Mouse (Mus musculus) fibroblast of lung, adult 2 months (primary cell): ENCODE results near the gene Dnlz.

Experiments used
- DNase-seq: peaks from one replicate; pipeline ENCODE4 v3.0.0-alpha.2; 2011; ENCODE audit warnings: low read depth

Gene Dnlz

DNA sequence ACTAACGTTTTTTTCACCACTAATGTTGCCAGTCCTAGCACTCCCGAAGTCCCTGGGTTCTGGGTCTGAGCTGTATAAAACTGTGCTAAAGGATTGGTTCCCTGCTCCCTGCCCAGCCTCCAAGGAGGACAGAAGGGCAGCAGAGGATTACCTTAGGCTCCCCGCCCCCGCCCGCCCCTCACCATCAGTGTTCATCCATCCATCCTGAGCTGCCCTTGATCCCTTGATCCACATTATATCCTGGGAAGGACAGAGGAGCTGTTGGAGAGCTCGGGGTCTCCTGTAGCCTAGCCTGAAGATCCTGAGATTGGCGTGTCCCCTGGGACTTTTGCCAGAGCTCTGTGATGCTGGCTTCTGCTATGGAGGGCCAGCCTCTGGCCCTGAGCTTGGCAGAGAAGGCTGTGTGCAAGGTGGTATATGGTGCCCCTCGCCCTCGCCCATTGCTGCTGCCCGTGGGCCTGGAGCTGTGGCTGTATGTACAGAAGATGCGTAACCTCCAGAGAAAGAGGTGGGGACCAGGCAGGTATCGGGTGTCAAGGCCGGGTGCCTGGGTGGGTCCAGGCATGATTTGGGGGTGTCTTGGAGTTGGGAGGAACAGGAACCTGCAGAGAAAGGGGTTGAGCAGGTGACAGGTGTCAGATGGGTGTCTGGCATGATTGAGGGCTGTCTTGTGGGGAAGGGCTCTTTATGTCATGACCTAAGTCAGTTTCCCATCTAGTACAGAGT lies 32.2 kb downstream of the Dnlz start:
- no peak for DNase-seq

DNA sequence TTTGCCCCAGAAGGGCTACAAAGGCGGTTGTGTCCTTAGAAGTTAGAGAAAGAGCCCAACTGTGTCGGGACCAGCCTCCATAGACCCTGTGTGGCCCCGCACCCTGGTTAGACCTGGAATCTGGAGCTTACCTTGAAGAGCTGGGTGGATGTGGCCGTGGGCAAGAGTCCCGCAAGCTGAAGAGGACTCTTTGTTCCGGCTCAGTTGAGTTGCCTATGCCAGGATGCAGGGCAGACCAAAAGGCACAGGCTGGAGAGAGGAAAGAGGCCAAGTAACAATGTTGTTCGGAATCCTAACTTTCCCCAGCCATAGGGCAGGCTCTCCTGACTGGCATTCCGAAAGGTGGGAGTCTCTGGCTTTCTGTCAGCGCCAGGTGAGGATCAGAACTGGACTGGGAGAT lies 32.8 kb downstream of the Dnlz start:
- no peak for DNase-seq

DNA sequence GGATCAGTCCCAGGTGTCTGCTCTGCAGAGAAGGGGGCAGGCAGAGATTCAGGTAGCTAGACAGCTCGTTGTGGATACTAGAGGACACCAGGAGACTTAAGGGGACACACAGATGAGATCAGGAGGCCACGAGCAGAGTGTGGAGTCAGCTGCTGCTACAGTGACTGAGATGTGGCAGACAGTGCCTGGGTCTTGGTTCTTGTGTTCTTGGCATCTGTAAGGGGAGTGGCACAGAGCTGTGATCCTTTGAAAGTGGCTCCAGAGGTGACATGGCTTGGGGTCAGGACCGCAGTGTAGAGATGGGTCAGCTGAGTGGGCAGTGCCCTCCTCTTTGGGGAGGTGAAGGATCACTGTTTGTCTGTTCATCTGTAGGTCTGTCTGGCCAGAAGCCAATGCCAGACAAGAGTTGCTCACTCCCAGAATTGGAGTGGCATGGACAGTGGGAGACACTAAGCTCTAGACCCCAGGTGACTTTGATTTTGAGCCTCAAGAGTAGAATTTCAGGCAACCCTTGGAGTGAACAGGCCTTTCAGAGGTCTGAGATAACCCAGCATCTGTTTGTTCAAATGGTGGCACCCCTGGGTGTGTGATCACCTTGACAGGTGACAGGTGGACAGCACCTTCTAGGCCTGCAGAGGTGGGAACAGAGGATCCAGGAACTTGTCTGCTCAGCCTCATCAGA lies 33.8 kb downstream of the Dnlz start:
- DNase-seq: no peak

DNA sequence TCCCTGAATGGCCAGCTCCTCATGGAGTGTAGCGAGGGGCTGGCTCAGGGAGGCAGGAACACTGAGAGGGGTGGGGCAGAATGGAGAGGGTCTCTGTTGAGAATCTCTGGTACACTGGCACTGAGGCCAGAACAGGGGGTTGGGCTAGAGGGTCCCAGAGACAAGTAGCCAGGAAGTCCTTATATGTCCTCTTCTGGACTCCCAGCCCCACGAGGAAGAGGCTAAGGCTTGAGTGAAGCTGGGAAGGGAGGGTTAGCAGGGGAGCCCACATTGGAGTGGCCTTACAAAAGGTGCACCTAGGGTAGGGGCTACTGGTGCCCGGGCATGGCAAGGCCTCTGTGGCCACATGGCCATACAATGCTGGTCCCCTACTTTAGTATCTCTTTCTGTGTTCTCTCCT lies 34.5 kb downstream of the Dnlz start:
- DNase-seq: no peak

DNA sequence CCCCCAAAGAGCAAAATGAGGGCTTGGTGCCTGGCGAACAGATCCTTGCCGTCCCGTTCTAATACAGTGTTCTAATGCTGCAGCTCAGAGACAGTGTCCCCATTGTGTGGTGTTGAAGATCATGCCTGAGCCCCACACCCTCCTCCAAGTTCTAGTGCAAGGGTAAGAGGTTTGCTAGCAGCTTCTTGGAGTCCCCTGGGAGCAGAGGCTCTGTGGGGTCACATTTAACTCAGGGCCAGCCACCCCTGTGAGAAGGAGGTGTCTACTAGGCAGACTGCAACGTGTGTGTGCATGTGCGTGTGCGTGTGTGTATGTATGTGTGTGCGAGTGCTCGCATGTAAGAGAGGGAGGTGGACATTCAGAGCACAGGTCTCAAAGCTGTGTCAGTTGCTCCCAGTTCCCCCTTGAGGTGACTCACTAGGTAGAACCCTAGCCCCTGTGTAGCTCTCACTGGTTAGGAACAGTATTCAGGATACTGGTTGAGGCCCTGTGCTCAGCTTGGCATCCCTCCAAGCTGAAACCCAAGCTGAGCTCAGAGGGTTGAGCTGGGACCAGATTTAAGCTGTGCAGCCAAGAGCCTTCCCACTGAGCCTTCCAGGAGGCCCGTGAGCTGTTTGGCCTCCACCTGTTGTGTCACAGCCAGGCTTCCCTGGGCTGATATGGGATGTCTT lies 35.2 kb downstream of the Dnlz start:
- DNase-seq: no peak

DNA sequence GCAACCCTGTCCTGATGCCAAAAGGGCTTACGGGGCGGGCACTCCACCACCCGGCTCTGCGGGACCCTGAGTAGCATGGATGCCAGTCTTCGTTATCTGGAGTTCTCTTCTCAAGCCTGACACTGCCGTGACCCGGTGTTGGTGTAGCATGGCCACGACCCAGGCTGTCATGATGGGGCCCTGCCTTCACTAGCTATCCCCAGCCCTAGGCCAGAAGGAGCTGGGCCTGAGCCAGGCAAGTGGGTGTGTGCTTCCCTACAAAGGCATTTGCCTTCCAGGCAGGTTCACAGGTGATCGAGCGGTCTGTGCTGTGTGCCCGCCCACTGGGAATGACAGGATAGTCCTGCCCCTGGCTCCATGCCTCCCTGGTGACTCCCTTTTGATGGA lies 36.0 kb downstream of the Dnlz start:
- DNase-seq: no peak

DNA sequence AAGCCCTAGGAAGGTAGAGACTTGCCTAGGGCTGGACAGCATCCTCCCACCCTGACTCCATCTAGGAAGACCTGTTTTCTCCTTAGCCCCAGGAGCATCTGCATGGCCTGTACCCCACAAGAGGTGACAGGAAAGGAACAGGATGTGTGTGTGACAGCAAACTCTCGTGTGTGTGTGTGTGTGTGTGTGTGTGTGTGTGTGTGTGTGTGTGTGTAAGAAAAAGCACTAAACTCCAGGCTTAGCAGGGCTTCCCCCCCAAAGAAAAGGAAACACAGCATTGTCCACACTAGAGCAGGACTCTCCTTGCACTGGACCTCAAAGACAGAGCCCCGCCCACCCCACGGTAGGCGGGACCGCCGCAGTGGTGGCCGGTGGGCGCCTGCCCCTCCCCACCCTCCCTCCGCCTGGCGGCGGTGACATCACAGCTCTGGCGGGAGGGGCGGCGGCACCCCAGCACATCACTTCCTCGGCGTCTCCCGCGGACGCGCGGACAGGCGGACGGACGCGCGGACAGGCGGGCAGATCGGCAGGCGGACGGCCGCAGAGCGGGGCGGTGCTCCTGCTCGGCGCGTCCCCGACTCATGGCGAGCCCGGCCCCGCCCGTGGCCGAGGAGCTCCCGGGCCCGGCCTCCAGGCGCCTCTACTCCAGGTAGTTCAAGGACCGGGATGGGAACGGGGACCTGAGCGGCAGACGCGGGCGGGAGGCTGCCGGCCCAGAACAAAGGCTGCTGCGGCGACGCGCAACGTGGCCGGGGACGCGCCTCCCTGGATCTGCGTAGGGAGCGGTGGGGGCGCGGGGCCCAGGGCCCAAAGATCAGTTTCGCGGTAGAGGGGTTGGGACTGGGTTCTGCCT lies 36.6 kb downstream of the Dnlz start, which contains the start of gene Gpsm1:
TSS of gene Gpsm1 (plus strand) at position 444 of the 853 bp plus-strand sequence.
- DNase-seq: no peak

DNA sequence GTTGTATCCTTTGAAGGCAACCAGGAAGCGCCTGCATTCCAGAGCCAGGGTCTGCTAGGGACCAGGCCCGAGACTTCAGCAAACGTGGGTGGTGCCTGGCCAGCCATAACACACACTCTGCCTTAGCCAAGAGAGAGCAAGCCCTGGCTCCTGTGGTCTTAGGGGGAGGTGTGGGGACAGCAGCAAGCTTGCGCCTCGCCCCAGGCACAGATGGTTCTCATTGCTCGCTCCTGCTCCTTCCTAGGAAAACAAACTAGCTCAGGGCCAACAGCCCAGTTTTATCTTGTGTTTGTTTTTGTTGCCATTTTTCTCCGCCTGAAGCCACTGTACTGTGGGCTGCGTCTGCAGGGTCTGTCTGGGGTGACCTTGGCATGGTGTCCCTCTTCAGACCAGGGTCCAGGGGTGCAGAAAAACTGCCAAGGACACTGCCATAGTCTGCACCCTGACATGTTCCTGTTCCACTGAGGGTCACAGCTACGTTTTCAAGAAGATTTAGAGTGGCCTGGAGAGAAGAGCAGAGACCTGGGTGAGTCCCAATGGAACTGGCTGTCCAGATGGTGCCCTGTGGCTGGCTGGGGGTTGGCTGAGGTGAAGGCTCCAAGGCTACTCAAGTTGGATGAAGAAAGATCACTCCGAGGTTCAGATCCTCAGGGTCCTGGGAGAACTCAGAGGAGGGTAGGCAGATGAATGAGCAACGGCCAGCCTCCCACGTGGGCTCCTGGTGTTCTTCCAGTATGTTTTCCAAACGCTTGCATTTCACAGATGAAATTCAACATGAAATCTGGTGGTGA lies 37.4 kb downstream of the Dnlz start:
- peak; percentile 86 for DNase-seq

DNA sequence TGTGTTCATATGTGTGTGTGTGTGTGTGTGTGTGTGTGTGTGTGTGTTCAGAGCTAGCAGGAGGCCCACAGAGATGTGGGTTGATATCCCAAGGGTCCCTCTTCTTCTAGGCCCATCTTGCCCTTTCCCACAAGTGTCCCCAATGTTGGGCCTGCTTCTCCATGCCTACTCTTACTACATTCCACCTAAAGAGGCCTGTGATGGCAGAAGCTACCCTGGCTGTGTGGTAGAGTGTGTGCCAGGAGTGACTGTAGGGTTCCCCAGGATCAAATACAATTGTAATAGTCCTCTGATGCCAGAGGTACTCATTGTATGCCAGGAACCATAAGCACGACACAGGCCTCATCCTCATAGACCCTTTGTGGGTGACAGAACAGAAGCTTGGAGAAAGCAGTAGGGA lies 38.5 kb downstream of the Dnlz start:
- DNase-seq: no peak

DNA sequence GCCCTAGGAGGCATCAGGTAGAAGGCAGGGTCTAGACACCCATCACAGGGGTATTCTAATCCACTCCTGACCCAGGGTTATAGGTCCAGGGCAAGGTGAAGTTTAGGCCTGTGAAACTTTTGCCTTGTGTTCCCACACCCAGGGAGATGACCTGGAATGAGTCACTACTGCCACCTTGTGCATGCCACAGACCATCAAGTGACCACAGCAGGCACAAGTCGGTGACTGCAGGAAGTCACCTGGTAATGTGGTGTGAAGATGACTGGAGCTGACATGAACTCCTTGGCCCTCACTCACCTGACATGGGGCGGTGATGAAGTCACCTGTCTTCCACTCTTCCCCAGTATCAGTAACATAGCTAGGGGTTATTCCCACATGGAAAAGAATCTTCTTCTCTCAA lies 39.1 kb downstream of the Dnlz start:
- no peak for DNase-seq

DNA sequence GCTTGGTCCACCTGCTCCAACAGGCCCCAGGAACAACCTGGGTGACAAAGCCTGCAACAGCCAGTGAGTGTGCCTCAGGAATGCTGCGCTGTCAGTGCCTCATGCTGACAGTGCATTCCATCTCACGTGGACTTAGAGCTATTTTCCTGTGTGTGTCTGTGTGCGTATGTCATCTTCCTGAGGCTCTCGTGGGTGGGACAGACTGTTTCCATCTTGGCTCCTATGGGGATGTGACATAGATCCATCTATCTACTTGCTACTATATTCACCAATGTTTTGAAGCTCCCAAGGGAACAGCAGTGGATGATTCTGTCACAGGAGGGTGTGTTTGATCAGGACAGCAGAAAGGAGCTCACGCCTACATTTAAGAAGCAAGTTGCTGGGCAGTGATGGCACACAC lies 40.0 kb downstream of the Dnlz start:
- no peak for DNase-seq

DNA sequence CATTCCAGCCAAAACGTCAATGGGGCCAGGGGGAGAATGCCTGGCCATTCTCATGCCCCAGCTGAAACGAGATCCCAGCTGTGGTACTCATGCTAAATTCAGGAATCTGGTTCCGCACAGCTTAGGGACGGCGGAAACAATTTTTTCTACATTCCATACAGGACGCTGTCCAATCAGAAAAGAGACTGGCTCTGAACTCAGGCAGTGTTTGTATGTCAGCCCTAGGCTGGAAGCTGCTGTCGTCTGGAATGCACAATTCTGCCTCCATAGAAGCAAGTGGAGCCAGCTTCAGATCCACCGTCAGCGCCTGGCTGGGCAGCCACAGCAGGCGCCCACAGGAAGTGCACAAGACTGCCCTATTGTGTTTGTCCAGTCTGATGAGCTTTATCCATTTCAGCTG lies 42.2 kb downstream of the Dnlz start:
- peak; percentile 89 for DNase-seq

DNA sequence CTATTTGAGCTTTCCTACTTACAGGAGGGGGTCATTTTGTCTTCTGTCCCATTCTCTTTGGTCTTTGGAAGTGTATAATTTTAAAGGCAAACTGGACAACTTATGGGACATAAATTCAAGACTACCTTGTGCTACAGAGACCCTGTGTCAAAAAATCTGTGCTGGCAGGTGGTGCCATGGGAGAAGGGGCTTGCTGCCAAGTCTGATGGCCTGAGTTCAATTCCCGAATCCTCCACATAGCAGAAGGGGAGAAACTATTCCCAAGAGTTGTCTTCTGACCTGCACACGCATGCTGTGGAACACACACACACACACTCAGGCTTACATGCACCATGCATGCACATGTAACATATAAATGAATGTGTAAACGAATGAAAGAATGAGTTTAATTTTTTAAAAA lies 45.2 kb downstream of the Dnlz start:
- no peak for DNase-seq

DNA sequence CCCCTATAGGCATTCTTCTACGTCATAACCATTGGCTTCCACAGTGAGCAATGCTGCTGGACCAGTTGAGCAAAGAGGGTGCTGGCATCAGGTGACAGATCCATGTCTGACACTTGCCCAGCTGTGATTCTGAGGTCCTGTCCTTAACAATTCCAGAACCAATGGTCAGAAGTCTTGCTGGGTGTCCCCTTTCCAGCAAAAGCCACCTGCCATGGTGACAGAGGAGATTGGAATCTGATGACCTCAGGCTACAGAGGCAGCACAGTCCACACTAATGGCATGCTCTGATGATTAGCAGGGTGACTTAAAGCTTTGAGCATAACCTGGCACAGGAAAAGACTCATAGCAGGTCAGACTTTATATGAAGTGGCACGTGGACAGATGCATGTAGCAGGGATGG lies 46.4 kb downstream of the Dnlz start:
- no peak for DNase-seq

DNA sequence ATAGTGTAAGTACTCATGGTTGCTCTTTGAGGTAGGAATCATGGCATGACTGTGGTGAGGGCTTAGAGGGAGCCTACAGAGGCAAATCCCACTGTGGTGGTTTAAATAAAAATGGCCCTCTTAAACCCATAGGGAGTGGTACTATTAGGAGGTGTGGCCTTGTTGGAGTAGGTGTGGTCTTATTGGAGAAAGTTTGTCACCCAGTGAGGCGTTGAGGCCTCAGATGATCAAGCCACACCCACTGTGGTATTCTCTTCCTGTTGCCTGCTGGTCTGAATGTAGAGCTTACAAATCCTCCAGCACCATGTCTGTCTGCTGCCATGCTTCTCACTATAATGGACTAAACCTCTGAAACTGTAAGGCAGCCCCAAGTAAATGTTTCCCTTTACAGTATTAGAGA lies 47.2 kb downstream of the Dnlz start:
- DNase-seq: no peak

DNA sequence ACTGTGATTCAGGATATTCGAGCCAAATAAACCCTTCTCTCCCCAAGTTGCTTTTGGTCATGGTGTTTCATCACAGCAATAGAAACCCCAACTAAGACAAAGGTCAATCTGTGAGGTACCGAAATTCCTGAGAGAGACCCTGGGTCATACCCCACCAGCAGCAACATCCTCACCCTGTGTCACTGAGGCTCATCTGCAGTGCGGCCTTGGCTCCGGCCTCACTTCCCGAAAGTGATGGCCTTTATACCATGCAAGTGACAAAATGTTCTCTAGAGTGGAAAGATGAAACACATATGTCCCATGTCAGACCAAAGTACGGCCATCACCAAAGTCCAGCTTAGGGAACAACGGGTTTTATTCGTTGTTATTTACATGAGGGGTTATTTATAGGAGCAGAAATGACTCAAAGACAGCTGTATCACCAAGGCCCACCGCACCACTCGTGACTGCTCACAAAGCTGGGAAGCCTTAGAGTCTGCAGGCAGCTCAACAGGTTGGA lies 49.9 kb downstream of the Dnlz start:
- DNase-seq: no peak

DNA sequence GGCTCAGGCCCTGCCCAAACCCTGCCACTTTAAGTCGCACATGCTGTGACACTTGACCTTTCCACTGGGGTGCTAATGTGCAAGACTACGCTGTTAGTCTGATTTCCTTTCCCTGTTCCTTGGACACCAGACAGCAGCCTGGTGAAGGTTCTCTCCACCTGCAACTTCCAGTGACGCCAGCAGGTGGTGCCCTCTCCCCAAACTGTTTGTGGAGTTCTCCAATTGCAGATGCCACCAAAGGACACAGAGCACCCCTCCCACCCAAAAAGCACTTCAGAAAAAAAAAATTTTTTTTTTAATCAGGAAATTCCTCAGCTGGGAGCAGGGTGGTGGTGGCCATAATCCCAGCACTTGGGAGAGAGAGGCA lies 51.1 kb downstream of the Dnlz start:
- DNase-seq: no peak

DNA sequence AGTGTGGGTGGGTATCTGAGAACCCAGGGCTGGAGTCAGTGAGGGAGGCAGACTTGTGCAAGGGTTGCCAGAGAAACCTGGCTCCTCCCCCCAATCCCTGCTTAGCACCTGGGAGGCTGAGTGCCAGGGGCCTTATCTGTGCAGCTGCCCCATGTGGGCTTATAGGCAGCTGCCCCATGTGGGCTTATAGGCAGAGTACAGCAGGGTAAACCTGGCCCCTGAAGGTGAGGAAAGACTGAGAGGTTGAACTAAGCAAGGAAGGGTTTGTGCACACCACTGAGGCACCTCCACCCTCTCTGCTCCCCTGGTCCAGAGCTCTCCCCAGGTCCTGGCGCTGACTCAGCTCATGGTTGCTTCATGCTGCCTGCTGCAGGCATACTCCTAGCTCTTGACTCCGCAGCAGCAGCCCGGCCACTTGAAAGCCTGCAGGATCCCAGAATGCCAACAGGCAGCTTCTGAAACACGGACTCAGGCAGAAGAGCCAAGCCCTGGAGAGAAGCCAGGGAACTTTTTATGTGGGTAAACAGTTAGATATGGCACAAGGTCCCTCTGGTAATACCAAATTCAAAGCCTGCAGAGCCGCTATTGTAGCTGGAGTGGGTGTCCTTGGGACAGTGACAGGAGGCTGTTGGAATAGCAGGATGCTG lies 51.6 kb downstream of the Dnlz start:
- DNase-seq: no peak

DNA sequence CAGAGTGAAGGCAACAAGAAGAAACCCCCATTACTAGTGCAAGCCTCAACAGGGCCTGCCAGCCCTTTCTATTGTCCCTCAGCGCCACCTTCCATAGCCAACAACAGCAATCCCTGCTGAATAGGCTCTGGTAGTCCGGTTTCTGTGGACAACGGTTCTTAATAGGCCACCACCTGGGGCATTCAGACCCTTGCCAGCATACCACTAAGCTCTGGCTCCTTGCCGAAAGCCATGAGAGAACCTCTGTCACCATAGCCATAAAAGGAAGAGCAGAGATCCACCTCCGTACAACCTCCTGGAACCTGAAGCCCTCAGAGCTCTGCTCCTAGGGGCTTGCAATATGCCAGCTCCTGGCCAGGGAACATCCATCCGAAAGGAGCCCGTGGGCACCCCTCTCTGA lies 52.6 kb downstream of the Dnlz start:
- no peak for DNase-seq

DNA sequence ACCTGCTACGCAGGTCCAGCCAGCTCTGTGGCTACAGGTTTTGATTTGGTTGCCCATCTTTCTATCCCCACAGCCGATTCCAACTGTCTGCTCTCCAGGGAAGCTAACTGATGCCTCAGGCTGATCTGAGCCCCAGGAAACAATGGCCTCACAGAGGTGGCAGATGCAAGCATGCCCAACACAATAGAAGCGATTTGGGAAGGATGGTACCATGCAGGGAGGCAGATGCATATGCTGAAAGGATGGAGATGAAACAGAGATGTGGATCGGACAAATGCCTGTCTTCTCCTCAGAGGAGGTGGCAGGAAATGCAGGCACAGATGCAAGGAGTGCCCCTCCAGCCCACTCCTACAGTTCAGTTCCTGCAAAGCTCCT lies 53.1 kb downstream of the Dnlz start:
- DNase-seq: no peak
